Mouse (Mus musculus): ENCODE measurements around the gene Micall1.

Gene Micall1

GRCm38 (mm10) chr15:79176905-79177304 lies 68.2 kb downstream of the Micall1 start:
- no peak for DNase-seq (ENCODE audit: low read depth, low spot score)

- no peak for DNase-seq (ENCODE audit: low read depth, low spot score)
These were observed 76.5 kb downstream of the Micall1 start for GRCm38 (mm10) chr15:79185213-79185612.
